Mouse (Mus musculus) liver, adult 2 months (tissue): ENCODE data around the gene Slc5a8. TPM values are rescaled to one million over a fixed set of nuclear protein-coding genes. Genes with fewer than 3 reads are reported as not detected.

ENCODE experiments used
- DNase-seq: peaks from one replicate; pipeline ENCODE4 v3.0.0-alpha.2; 2011; ENCODE audit warnings: low read depth, low spot score; ENCODE audit errors: extremely low read depth
- H3K27ac ChIP-seq: fragments of 200-500 bp; replicated peaks from 2 replicates; pipeline ENCODE4 v1.5.1; 2012; ENCODE audit warnings: low read depth, mild to moderate bottlenecking, control low read depth, inconsistent platforms, low read length; ENCODE audit not compliant: insufficient read depth
- H3K27me3 ChIP-seq: fragments of 200-500 bp; 2 replicates; pipeline ENCODE4 v1.6.1; 2012; ENCODE audit warnings: mild to moderate bottlenecking, moderate library complexity, low read length, inconsistent platforms; ENCODE audit not compliant: control insufficient read depth, insufficient read depth
- H3K36me3 ChIP-seq: fragments of 200-500 bp; 2 replicates; pipeline ENCODE4 v1.6.1; 2012; ENCODE audit warnings: low read length, inconsistent platforms; ENCODE audit not compliant: control insufficient read depth, insufficient read depth
- H3K4me1 ChIP-seq: fragments of 200-500 bp; 2 replicates; pipeline ENCODE4 v1.6.1; 2011; ENCODE audit warnings: low read length; ENCODE audit not compliant: control insufficient read depth, insufficient read depth
- H3K4me3 ChIP-seq: fragments of 200-500 bp; 2 replicates; pipeline ENCODE4 v1.5.1; 2011; ENCODE audit warnings: low read depth, mild to moderate bottlenecking, control low read depth, low read length, moderate library complexity; ENCODE audit not compliant: insufficient read depth
- H3K79me2 ChIP-seq: fragments of 200-500 bp; 2 replicates; pipeline ENCODE4 v1.6.1; 2012; ENCODE audit warnings: inconsistent platforms, mild to moderate bottlenecking, low read length, moderate library complexity; ENCODE audit not compliant: control insufficient read depth, insufficient read depth
- H3K9ac ChIP-seq: fragments of 200-500 bp; 2 replicates; pipeline ENCODE4 v1.6.1; 2012; ENCODE audit warnings: low read depth, mild to moderate bottlenecking, control low read depth, inconsistent platforms, low read length
- CTCF ChIP-seq: fragments of 200-500 bp; IDR thresholded peaks from 2 replicates; pipeline ENCODE4 v1.5.1; 2011; ENCODE audit warnings: low read depth, low read length, control low read depth
- POLR2A ChIP-seq: fragments of 200-500 bp; IDR thresholded peaks from 2 replicates; pipeline ENCODE4 v1.6.1; 2011; ENCODE audit warnings: low read length, control low read depth; ENCODE audit not compliant: insufficient read depth; ENCODE audit errors: extremely low read depth
- WGBS: fragments of 180-500 bp; shearing (Covaris S2); methylation state at CpG from one replicate; pipeline ENCODE4 v1.1.7; 2018; 5-methylcytosine and 5-hydroxymethylcytosine counted together
- polyA plus RNA-seq: library from polyadenylated mRNA; depleted of rRNA; stranded (reverse); fragments of >200 nt; gene quantifications from 2 replicates; pipeline ENCODE4 v1.2.3, GENCODE M21; 2012
- total RNA-seq: library from RNA; depleted of rRNA; stranded (reverse); fragments of >200 nt; gene quantifications from 2 replicates; pipeline ENCODE4 v1.2.3, GENCODE M21; 2014

The Slc5a8 gene
- total and polyA plus RNA-seq, 2 experiments: 0.07 TPM; not detected in 1

- peaks cover 7% of the 10 kb centered on the region for H3K27me3 ChIP-seq
- H3K9ac ChIP-seq: no peak overlapping the region
- no peaks in the 10 kb centered on the region for H3K36me3 ChIP-seq
- no peak for TF ChIP-seq POLR2A
- no peak for TF ChIP-seq CTCF
- WGBS: 4% methylated on average over 32 of the region's 32 CpGs
- H3K4me3 ChIP-seq: no peak overlapping the region
- no peak for DNase-seq
- no peaks in the 10 kb centered on the region for H3K4me1 ChIP-seq
- no peaks in the 10 kb centered on the region for H3K79me2 ChIP-seq
- no peak overlapping the region for H3K27ac ChIP-seq
These were observed 322 bp downstream of the Slc5a8 start for GRCm38 (mm10) chr10:88886114-88886513.

- Histone ChIP-seq H3K9ac (no peak overlapping the region), H3K27ac (no peak overlapping the region), H3K27me3 (peaks cover 7% of the 10 kb centered on the region), H3K36me3 (no peaks in the 10 kb centered on the region), H3K4me3 (no peak overlapping the region), H3K4me1 (no peaks in the 10 kb centered on the region), H3K79me2 (no peaks in the 10 kb centered on the region)
- DNase-seq: no peak
- WGBS: 53% methylated on average over 2 of the region's 2 CpGs
- no peak for TF ChIP-seq POLR2A
- TF ChIP-seq CTCF: no peak
These were observed 2.6 kb downstream of the Slc5a8 start for GRCm38 (mm10) chr10:88888376-88888775.

- 82% methylated on average over 7 of the region's 7 CpGs for WGBS
These were observed 5.6 kb downstream of the Slc5a8 start for GRCm38 (mm10) chr10:88891410-88891809.

GRCm38 (mm10) chr10:88892560-88893087 lies 6.8 kb downstream of the Slc5a8 start:
- 84% methylated on average over 8 of the region's 8 CpGs for WGBS
- Histone ChIP-seq H3K27ac (no peak overlapping the region), H3K9ac (no peak overlapping the region), H3K27me3 (no peaks in the 10 kb centered on the region), H3K4me1 (no peaks in the 10 kb centered on the region), H3K79me2 (no peaks in the 10 kb centered on the region), H3K36me3 (no peaks in the 10 kb centered on the region), H3K4me3 (no peak overlapping the region)
- TF ChIP-seq POLR2A (no peak), CTCF (no peak)
- DNase-seq: no peak

More at GRCm38 (mm10) chr10:88891410-88891809, 5.6 kb downstream of the Slc5a8 start:
- Histone ChIP-seq H3K79me2 (no peaks in the 10 kb centered on the region), H3K4me3 (no peak overlapping the region), H3K27me3 (peaks cover under 1% of the 10 kb centered on the region), H3K36me3 (no peaks in the 10 kb centered on the region), H3K4me1 (no peaks in the 10 kb centered on the region), H3K27ac (no peak overlapping the region), H3K9ac (no peak overlapping the region)
- DNase-seq: no peak
- no peak for TF ChIP-seq CTCF
- no peak for TF ChIP-seq POLR2A

GRCm38 (mm10) chr10:88897032-88897431 lies 11.2 kb downstream of the Slc5a8 start:
- Histone ChIP-seq H3K4me3 (no peak overlapping the region), H3K9ac (no peak overlapping the region), H3K36me3 (no peaks in the 10 kb centered on the region), H3K27me3 (no peaks in the 10 kb centered on the region), H3K27ac (no peak overlapping the region), H3K79me2 (no peaks in the 10 kb centered on the region), H3K4me1 (no peaks in the 10 kb centered on the region)
- 70% methylated on average over 6 of the region's 6 CpGs for WGBS
- DNase-seq: no peak
- TF ChIP-seq POLR2A (no peak), CTCF (no peak)

GRCm38 (mm10) chr10:88949649-88950296 lies 64.0 kb downstream of the Slc5a8 start:
- no peak overlapping the region for H3K27ac ChIP-seq
- H3K4me3 ChIP-seq: no peak overlapping the region
- no peak for DNase-seq
- no peaks in the 10 kb centered on the region for H3K36me3 ChIP-seq
- H3K79me2 ChIP-seq: no peaks in the 10 kb centered on the region
- WGBS: 86% methylated on average over 12 of the region's 12 CpGs
- no peaks in the 10 kb centered on the region for H3K27me3 ChIP-seq
- no peak overlapping the region for H3K9ac ChIP-seq
- TF ChIP-seq POLR2A (no peak), CTCF (no peak)
- H3K4me1 ChIP-seq: no peaks in the 10 kb centered on the region
